Mouse (Mus musculus) CD4-positive helper T cell, adult 2 months (primary cell): ENCODE measurements around the gene Crybb1.

Experiments used
- DNase-seq: peaks from one replicate; pipeline ENCODE4 v3.0.0-alpha.2; 2012; ENCODE audit warnings: low read depth, missing footprints, low spot score

Gene Crybb1

DNA sequence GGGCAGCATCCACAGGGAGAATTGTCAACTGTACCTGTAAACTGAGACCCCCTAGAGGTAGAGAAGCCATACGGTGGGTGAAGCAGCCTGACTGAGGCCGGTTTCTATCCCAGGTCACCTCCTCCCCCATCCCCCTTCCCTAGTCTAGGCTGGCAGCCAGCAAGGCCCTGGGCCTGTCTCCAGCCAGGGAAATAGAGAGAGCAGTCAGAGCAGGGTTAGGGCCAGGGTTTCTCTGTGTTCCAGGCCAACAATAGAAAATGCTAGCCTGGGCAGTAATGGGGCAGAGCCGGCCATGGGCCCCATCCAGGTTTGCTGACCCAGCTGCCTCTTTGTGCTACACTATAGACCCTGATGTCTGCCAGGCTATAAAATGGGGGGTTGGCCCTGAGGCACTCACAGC is at the start of gene Crybb1:
Gene Crybb1 (plus strand): TSS at position 390 of the 400 bp plus-strand sequence.
- no peak for DNase-seq

DNA sequence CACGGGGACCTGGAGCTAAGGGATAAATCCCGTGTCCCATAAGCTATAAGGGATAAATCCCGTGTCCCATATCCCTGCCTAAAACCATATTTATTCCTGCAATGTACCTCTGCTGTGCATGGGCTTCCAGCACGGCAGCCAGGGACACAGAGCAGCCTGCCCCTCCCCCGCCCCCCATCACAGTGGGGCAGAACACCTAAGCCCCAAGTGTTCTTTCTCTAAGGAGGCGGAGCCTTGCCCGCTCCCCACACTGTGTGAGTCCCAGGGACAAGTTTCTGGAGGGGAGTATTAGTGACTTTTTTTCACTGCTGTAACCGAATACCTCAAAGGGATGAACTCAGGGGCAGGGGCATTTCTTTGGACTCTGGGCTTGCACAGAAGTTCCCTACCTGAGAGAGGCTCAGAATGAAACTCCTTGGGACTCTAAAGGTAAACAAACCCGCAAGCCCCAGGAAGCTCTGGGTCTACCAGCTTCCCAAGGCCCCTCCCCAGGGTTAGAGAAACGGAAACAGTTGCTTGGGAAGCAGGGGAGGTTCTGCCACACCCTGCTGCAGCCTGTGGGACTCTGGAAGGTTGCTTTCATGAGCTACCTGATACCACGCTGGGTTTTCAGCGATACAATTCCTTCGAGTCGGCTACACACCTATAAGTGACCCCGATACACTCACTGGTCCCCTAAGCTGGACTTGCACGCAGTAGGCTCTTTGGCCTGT is 48.9 kb upstream of the Crybb1 start:
- no peak for DNase-seq

DNA sequence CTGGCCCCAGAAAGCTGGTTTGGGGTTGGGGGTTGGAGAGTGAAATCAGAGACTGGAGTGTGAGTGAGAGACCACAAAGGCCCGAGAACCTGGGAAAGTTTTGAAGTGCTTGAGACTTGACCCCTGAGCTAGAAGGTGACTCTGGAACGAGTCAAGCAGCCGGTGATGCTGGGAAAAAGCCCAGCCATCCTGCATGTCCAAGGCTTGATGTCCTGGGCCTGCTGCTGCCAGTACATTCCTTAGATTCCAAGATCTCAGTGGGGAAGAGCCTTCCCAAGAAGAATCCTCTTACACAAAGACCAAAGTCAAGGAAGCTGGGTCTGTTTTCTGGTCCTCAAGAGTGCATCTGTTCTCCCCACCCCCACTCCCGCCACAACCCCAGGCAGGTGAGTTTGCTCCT is 47.3 kb upstream of the Crybb1 start:
- DNase-seq = no peak

DNA sequence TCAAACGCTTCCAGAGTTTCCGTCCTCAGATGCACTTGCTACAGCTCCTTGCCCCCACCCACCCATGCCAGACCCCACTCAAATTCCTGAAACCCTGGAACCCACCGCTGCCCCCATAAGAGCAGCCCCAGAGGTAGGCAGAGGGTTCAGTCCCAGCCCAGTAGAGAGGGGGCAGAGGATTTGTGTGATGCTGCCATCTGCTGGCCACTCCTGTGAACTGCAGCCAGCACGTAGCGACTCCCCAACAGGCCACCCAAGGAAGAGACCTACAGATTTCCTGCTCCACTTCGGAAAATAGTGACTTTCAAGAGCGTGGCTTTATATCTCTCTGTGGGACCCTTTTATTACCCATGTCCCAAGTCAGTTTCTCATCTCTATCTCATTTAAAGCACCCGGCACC is 45.5 kb upstream of the Crybb1 start:
- DNase-seq = peak; percentile 56

DNA sequence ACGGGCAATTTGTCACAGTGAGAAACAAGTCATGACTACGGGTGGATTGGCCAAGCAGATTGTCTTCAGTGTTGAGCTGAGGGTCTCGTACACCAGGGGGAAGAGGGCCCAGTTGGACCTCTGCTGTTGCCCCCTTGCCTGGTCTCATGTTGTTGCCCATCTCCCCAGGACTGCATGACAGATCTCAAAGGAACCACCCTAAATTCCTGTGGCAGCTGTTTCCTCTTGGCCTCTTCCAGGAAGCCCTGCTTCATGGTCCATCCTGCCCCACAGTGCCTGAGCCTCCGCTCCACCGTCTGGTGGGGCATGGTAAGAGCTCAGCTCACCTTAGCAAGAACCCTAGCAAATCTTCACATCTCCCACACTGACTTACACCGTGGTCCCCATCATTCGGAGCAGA is 43.7 kb upstream of the Crybb1 start:
- DNase-seq = no peak

DNA sequence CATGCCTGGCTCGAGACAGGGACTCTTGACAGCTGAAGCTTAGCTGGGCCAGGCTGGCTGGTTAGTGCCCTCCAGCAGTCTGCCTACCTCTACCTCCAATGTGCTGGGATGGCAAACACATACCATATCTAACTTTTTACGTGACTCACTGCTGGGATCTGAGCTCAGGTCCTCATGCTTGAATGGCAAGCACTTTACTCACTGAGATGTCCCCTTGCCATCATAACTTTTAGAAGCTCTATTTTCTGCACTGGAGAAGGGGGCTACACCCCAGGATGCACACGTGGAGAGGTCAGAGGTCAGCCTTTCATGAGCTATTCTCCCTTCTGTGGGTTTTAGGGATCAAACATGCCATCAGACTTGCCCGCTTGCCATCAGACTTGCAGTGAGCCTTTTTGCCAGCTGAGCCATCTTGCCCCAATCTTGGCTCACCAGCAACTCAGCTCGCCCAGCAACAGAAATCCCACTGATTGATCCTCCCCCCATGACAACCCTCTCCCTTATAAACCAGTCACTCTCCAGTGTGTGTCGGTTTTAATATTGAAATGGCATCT is 42.8 kb upstream of the Crybb1 start:
- no peak for DNase-seq

DNA sequence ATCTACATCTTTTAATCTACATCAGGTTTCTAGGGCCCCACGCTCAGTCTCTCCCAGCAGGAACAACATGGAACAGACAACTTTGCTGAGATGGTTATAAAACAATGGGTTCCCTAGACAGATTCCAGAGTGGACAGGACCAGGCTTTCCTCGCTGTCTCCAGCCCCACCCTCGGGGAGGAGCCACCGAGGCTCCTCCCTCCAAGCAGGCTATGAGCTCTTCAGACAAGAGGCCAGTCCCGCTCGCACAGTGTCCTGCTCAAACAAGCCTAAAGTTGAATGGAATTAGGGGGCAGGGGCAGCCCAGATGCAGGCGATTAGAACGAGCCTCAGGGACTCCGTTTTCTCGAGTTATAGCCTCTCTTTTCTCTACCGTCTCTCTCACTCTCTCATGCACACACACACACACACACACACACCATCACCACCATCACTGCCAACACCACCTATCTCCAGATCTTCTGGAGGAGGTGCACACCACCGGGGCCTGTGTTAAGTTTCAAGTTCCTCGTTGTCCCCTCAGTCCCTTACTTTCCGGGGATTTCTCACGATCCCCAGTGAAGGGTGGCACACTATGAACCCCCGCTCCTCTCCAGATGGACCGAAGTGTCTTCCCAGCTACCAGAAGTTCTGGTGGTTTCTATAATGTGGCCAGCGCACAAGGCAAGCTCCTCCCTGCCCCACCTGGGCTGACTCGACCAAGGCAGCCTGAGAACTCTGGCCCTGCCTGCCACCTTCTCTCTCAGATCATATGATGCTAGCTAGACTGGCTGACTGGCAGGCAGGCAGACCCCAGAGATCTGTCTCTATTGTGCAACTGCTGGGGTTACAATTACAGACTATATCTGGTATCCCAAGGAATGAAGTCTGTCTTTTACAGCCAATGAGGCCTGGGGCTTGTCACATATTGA is 42.0 kb upstream of the Crybb1 start:
- no peak for DNase-seq

DNA sequence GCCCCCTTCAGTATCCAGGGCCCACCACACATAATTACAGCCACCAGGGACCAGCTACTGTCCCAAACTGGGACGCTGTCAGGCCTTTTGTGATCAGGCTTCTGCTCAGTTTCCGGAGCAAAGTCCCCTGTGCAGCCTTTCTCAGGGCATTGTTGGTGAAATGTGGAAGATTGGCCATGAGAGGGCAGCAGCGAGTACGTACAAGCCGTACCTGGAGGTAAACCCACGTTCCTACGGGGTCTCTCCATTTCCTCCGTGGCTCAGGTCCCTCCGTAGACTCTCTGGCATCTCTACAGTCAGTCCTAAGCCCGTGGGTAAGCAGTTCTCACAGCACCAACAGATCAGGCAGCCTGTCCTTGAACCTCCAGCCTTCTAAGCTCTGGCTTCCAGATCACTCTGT is 41.2 kb upstream of the Crybb1 start:
- DNase-seq = peak; percentile 66

DNA sequence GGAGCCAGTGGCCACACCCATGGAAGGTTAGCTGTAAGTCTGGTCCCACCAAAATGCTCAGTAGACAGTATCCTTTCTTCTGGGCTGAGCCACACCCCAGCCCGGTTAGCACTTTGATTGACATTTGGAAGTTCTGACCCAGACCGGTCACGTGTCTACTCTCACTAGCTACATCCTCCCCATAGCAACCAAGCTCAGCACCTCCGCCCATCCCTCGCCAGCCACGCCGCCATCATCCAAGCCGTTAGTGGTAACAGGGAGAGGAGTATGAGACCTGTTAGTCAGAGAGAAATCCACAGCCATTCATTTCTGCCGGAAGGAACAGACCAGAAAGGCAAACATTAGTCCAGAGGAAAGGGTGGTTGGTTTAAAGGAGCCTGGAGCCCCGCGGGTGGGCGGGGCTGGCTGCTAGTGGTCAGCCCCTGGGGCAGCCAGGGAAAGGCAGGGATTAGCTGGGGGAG is 40.3 kb upstream of the Crybb1 start:
- DNase-seq = no peak

DNA sequence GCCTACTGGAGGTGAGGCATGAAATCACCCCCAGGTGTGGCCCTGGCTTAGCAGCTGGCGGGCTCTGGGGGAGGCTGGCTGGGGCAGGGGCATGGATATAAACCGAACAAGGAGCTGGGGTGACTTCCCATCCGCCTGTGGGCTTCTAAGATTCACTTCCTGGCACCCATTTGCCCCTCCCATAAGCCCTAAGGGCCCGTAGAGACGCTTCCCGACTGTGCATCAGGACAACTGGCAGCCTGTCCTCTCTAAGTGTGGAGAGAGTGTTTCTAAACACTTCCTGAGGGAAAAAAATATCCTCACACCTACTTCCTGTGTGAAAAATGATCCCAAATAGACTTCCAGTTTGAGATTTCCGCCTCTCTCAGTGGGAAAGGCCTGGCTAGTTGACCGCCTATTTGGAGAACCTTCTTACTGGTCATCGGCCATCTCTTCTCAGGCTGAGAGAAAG is 39.8 kb upstream of the Crybb1 start:
- DNase-seq = no peak

DNA sequence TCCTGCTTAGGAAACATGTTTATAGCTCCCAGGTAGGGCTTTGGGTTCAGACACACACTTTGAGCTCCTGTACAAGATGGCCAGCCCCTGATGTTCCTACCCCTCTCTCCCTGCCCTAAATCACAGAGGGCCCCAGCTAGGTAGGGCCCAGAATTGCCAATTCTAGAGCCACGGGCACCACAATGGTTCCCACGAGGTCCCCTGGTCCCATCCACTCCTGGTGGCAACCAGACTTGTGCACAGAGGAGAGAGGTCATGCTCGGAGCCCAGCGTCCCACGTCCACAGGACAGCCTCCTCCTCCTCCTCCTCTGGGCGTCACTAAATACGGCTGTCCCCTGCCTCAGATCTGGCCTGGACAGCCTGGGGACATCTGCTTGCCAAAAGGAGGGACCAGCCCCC is 39.3 kb upstream of the Crybb1 start:
- DNase-seq = no peak

DNA sequence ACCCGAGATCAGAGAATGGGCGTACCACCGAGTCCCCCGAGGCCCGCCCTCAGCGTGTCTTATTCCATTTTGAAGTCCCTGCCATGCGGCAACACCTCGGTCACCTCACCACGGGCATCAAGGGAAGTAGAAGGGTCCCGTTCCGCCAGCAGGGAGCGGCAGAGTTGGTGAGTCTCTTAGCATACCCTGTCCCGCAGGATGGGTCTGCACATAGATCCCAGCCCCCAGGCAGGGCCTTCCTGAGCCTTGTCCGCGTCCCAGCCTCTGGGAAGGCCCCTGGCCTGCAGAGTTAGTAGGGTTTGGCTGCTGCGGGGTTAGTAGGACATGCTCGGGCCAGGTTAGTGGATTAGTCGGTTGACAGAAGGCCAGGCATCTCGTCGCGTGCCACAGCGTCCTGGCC is 38.6 kb upstream of the Crybb1 start:
- no peak for DNase-seq

DNA sequence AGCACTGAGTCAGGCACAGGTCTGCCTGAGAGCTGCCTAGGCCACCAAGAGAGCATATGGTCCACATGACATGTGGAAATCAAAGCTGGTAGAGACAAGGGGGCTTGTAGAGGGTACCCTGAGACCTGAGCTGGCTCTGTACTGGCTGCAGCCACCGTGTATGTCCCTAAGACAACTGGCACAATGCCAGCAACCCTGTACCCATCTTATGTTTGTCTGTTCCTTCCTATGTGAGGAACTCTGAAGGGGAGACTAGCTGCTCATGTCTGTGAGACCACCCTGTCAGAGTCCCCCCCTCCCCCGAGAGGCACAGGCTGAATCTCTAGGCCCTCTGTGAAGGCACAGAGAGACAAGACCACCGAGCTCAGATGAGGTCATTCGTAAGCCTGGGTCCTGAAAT is 36.9 kb upstream of the Crybb1 start:
- no peak for DNase-seq

DNA sequence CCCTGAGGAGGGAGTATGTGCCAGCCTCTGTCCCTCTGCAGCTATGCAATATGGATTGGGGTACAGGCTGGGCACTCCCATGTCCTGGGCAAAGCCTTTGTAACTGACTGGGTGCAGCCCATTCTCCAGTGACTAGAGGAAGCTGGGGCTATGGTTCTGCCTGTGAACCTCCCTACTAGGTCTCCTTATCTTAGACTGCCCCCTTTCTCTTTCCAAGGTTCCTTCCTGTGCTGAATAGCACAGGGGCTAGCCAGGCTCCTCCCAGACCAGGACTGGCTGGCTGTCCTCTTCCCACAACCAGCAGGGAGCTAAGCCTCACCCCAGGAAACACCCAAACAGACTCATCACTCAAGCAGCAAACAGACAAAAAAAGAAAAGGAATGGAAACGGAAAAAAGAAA is 36.2 kb upstream of the Crybb1 start:
- no peak for DNase-seq

DNA sequence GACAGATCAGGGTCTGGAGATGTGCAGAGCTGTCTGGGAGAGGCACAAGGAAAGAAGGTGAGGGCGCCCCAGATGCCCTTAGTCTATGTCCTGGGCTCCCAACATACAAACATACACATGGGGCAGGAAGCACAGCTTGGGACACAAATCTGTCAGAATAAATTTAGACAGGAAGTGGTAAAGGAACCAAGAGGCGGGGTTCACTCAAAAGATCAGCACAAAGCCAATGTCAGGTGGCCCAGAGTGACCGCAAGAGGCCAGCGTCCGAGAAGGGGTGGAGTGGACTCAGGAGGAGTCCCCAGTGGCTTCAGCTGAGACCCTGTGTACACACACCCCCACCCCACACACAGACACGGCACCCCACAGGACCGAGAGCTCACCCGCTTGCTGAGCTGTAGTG is 35.4 kb upstream of the Crybb1 start:
- DNase-seq = peak; percentile 57

DNA sequence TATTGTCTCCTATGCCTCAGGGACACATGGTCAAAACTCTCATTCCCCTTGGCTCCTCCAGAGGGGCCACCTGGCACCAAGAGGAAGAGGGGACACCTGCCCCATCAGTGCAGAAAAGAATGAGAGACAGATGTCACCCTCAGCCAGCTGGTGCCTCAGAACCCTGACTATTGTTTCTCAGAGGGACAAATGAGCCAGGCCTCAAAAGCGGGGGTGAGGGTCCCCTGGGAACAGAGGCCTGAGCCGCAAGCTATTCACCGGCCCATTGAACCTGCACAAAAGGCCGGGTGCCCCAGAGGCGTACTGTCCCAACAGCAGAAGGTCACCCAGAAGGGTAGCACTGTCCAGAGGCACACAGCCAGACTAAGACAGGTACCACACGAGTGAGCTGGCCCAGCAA is 30.0 kb upstream of the Crybb1 start:
- no peak for DNase-seq

DNA sequence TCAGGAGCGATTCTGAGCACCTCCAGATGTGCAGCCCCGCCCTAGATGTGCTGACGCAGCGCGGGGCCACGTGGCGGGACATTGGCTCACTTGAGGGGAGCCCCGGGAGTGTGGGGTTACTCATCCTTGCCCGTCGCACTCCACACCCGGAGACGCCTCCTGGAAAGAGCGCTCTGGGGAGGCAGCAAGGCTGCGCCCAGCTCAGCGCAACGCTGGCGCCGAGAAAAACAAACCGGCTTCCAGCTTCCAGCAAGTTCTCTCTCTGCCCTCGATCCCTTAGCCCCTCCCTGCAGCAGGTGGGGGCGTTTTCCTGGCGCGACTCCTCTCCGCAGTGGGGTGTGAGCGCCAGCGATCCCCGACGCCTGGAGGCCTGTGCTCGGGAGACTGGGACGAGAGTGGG is 28.3 kb upstream of the Crybb1 start:
- no peak for DNase-seq

DNA sequence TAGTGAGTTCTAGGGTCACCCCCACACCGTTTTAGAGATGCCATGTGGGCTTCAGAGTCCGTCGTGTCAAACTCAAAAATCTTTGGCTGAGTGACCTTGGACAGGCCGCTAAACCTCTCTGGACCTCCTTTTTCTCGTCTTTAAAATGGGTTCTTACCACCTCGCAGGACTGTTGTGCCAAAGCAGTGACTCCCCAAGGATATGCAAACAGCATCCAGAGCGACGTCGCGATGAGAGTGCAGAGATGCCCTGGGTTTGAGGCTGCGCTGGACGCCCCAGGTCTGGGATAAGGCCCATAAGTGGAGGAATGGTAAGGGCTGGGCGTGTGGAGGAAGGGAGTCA is 27.7 kb upstream of the Crybb1 start:
- no peak for DNase-seq

DNA sequence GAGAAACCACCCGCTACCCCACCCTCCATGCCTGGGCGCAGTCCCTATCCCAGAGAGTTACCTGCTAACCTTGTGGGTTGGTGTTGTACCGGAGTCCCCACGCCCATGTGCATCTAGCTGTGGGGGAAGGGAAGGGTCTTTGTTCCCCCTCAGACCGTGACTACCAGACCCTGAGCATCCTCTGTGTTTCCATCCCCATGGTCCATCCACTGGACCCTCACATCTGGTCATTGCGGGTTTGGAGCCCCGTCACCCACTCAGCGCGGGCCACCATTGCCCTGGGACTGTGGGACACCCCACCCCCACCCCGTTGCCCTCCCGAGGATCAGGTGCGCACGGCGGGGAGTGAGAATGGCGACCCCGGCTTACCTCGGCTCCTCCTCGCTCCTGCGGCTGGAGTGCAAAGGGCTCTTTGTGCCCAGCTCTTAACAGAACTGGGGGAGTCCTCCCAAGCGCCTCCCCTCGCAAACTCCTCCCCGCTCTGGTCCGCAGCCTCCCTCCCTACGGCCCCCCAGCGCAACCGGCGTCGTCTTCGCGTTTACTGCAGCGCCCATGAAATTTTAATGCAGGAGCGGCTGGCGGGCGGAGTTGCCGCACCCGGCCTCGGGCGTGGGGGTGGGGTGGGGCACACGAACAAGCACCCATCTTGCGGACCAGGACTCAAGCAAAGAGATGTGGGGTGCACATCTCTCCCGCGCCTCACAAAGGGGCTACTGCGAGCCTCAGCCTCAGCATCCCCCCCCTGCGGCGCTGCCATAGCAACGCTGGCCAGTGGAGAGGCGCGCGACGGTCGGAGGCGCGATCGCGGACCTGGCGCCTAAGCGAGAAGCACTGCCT is 27.2 kb upstream of the Crybb1 start:
- no peak for DNase-seq

DNA sequence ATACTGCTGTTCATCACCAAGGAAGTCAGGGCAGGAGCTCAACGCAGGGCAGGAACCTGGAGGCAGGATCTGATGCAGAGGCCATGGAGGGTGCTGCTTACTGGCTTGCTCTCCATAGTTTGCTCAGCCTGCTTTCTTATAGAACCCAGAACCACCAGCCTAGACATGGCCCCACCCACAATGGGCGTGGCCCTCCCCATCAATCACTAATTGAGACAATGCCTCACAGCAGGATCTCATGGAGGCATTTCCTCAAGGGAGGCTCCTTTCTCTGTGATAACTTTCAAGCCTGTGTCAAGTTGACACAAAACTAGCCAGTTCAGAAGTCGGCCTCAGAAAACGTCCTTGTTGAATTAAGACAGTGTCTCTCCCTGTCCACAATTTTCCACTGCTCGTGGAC is 19.8 kb upstream of the Crybb1 start:
- DNase-seq = no peak

DNA sequence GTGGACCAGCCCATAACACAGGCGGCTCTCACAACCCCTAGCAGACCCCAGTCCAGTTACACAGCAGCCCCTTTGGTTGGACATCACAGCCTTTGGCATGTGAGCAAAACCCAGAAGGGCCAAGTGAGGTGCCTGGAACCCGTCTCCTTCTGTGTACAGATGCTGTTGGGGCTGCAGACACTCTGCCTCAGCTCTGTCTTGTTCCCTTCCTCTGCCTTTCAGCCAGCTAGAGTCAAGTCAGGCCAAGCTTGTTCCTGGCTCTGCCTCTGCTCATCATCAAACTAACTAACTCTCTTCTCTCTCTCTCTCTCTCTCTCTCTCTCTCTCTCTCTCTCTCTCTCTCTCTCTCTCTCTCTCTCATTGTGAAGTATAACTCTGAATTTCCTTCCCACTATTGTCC is 19.0 kb upstream of the Crybb1 start:
- no peak for DNase-seq

DNA sequence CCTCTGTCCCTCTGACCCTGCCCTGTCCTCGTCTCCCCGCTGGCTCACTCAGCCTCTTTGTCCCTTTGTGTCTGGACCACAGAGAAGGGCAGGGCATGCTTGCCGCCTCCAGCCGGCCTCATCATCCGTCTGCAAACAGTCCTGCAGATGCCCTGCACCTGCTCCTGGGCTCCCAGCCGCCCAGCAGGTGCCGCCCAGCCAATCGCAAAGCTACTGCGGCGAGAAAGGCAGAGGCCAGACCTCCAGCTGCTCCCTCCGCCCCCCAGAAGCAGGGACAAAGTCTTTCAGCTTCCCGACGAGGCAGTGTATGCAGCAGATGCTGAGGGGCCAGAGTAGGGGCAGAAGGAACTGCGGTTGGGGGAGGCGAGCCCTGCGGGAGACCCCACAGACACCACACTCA is 18.2 kb upstream of the Crybb1 start:
- no peak for DNase-seq
